Mouse (Mus musculus): ENCODE data around the gene Atg7. TPM values are rescaled to one million over a fixed set of nuclear protein-coding genes. Genes with fewer than 3 reads are reported as not detected.

Gene Atg7
- total RNA-seq, 2 experiments from 2014 or later: 24.7 to 26.5 TPM

DNA sequence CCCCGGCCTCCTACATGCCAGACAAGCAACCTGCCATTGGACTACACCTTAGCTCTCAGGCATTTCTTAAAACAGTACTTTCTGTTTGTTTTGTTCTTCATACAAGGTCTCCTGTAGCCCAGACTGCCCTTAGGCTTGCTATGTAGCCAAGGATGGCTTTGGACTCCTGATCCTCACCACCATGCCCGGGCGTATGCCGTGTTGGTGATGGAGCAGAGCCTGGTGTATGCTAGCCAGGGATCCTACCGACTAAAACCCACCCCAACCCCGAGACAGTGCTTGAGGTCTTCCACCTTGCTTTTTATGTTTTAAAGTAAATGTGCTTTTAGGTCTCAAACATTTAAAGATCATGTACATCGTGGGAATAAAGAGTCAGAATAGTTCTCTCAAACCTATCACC lies 81.5 kb downstream of the Atg7 start:
- Histone ChIP-seq H3K27ac (peak overlapping the region; percentile 55; the same call in 1 of the 2 replicates), H3K4me3 (no peak overlapping the region)
- no peak for TF ChIP-seq CTCF (conservative IDR thresholded peaks at IDR 0.05)
- no peak for DNase-seq (ENCODE audit: low spot score in 2 of 2)

- Histone ChIP-seq H3K27ac (no peak overlapping the region), H3K4me3 (no peak overlapping the region)
- no peak for DNase-seq (ENCODE audit: low spot score in 2 of 2)
- no peak for TF ChIP-seq CTCF (conservative IDR thresholded peaks at IDR 0.05)
These were observed 82.3 kb downstream of the Atg7 start for GRCm38 (mm10) chr6:114725147-114725575.

DNA sequence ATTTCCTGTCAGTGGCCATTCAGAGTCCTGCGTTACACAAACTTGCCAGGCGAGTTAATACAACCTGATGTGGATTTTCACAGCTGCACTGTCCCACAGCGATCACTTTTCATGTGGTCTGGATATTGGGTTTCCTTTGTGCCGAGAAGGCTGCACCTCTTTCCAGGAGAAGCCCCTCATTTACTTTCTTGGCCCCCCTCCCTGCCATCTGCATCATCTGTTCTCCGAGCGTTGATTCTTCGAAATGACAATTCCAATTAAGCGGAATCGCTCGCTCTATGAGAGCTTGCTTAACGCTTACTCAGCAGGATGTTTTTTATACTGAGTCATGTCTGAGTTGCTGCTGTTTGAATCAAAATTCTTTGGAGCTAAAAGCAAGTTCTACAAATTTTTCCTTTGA lies 83.8 kb downstream of the Atg7 start:
- DNase-seq (ENCODE audit: low spot score in 2 of 2): no peak
- Histone ChIP-seq H3K4me3 (no peak overlapping the region), H3K27ac (no peak overlapping the region)
- TF ChIP-seq CTCF (conservative IDR thresholded peaks at IDR 0.05): no peak

DNA sequence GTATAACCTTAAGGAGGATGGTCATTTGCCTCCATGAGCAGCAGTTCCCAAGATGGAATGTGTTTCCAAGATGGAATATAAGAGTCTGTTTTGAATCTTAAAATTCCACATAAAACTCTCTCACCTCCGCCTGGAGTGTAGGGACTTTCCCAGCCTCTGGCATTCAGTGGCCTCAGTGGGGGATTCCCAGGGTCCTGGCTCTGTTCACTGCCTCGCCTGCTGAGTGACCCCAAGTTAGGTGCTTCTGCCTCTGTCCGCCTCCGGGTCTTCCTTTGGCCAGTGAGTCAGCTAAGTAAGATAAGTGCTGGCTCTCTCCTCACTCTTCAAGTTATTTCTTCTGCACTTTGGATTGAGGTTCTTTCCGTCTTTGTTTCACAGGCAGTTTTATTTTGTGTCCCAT lies 90.3 kb downstream of the Atg7 start:
- TF ChIP-seq CTCF (conservative IDR thresholded peaks at IDR 0.05): no peak
- no peak overlapping the region for H3K27ac ChIP-seq
- H3K4me3 ChIP-seq: no peak overlapping the region
- no peak for DNase-seq (ENCODE audit: low spot score in 2 of 2)

DNA sequence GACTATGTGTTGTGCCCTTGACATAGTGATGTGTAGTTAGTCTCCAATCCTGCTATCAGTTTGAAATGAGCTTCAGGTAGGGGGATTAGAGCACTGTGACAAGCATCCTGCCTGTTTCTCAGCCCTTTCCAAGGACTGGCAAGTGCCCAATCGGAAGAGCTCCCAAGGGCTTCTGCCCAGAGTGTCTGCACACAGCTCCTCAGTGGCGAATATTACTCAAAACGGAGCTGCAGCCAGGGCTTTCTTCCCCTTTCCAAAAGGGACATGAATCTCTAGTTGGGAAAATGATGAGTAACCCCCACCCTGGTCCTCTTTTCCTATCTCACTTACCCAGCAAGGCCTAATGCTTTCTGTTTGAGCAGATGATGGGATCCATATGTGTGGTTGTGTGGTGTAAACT lies 90.8 kb downstream of the Atg7 start:
- Histone ChIP-seq H3K4me3 (no peak overlapping the region), H3K27ac (peak overlapping the region; percentile 7; the same call in 1 of the 2 replicates)
- TF ChIP-seq CTCF (conservative IDR thresholded peaks at IDR 0.05): no peak
- DNase-seq (ENCODE audit: low spot score in 2 of 2): no peak

DNA sequence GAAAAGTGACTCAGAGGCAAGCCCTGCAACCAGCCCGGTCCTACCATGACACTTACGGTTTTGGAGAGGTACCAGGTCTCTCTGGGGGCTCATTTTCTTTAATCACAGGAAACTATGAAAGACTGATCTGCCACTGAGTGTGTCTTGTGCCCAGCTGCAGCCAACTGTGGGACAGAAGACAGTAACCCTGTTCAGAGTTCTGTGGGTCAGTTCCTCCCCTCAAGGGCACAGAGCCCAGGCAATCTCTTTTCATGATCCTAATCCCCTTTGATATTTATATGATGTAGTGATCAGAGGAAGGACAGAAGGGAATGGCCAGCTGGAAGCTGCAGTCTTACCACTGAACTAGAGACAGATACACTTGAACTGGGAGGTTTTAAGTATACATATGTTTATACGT lies 92.2 kb downstream of the Atg7 start:
- DNase-seq (ENCODE audit: low spot score in 2 of 2): no peak
- Histone ChIP-seq H3K27ac (no peak overlapping the region), H3K4me3 (no peak overlapping the region)
- no peak for TF ChIP-seq CTCF (conservative IDR thresholded peaks at IDR 0.05)

GRCm38 (mm10) chr6:114736355-114736754 lies 93.5 kb downstream of the Atg7 start:
- DNase-seq (ENCODE audit: low spot score in 2 of 2): no peak
- no peak for TF ChIP-seq CTCF (conservative IDR thresholded peaks at IDR 0.05)

DNA sequence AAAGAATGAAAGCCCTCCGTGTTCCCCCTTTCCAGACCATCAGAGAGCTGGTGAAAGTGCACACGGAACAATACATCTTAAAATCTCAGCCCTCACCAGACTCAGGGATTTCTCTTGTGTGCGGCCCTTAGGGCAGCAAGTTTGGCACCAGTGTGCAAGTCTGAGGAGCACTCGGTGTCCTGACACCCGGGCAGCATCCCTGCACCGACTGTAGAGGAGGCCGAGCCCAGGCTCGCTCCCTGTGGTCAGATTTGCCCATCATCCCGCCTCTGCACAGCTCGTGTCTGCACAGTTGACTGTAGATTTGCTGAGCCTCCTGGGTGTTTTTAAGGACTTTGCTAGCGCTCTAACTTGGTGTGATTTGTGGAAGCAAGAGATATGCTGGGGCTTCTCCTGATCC lies 94.3 kb downstream of the Atg7 start:
- DNase-seq (ENCODE audit: low spot score in 2 of 2): no peak
- Histone ChIP-seq H3K4me3 (no peak overlapping the region), H3K27ac (no peak overlapping the region)
- TF ChIP-seq CTCF (conservative IDR thresholded peaks at IDR 0.05): no peak

More at GRCm38 (mm10) chr6:114736355-114736754, 93.5 kb downstream of the Atg7 start:
- Histone ChIP-seq H3K4me3 (no peak overlapping the region), H3K27ac (no peak overlapping the region)

- Histone ChIP-seq H3K27ac (peak overlapping the region; percentile 19; the same call in 1 of the 2 replicates), H3K4me3 (peak overlapping the region; percentile 34)
- DNase-seq (ENCODE audit: low spot score in 2 of 2): no peak
- no peak for TF ChIP-seq CTCF (conservative IDR thresholded peaks at IDR 0.05)
These were observed 95.2 kb downstream of the Atg7 start for GRCm38 (mm10) chr6:114737931-114738759.

DNA sequence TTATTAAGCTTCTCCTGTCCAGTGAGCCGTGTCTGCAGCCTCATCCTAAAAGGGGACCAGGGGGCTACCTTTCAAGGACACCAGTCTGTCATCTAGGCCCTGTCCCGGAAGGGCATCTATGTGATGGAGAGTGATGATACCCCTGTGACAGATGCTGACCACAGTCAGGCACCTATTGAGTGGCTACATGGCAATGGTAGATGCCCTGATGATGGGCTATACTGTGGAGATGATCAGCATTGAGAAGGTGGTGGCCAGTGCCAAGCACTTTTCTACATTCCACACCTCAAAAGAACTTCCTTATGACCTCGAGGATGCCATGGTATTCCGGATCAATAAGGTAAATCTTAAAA lies 95.8 kb downstream of the Atg7 start:
- TF ChIP-seq CTCF (conservative IDR thresholded peaks at IDR 0.05): no peak
- peak overlapping the region; percentile 19; the same call in 1 of the 2 replicates for H3K27ac ChIP-seq
- peak overlapping the region; percentile 34; the same call in 1 of the 2 replicates for H3K4me3 ChIP-seq
- DNase-seq (ENCODE audit: low spot score in 2 of 2): no peak

GRCm38 (mm10) chr6:114742209-114743003 lies 99.5 kb downstream of the Atg7 start:
- Histone ChIP-seq H3K4me3 (no peak overlapping the region), H3K27ac (no peak overlapping the region)
- no peak for TF ChIP-seq CTCF (conservative IDR thresholded peaks at IDR 0.05)
- no peak for DNase-seq (ENCODE audit: low spot score in 2 of 2)

DNA sequence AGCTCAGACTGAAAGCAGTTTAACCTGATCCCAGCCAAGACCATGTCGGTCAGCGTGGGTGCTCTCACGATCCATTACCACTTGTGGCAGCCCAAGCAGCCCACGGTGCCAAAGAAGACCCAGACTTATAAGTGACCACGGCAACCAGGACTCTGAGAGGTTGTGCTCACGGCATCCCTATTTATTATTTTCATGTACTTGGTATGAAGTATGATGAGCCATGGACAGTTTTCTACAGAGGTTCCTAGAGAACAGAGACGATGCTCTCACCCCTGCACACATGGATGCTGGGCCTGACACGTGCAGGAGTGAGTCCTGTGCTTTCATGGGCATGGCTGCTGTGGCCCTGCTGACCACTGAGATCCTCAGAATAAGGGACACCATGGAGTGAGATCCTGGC lies 100.2 kb downstream of the Atg7 start:
- DNase-seq (ENCODE audit: low spot score in 2 of 2): no peak

DNA sequence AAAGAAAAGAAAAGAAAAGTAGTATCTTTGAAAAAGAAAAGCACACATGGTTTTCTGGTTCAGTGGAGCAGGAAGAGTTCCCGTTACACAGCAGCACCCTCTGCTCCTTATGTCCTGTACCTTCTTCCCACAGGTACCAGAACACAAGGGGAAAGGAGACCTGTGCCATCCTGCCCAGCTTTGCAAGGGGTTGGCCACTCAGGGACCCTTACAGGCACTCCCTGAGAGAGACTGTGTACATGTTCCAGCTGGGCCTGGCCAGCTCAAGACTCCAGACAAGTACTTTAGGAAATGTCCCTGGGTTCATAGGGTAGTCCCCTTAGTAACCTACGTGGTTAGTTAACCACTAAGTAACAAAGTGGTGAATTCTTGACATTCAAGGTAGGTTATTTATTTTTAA lies 100.9 kb downstream of the Atg7 start:
- no peak for DNase-seq (ENCODE audit: low spot score in 2 of 2)
- H3K27ac ChIP-seq: no peak overlapping the region
- no peak for TF ChIP-seq CTCF (conservative IDR thresholded peaks at IDR 0.05)
- H3K4me3 ChIP-seq: no peak overlapping the region

More for the DNA sequence above, 100.2 kb downstream of the Atg7 start:
- Histone ChIP-seq H3K4me3 (no peak overlapping the region), H3K27ac (no peak overlapping the region)
- TF ChIP-seq CTCF (conservative IDR thresholded peaks at IDR 0.05): no peak

All from layer of hippocampus, adult 2 months (tissue).